Mouse (Mus musculus) heart, postnatal 0 days (tissue): ENCODE measurements around the gene Nav2.

ENCODE experiments used
- CTCF ChIP-seq: IDR thresholded peaks from 2 replicates; pipeline ENCODE4 v1.5.1; 2016; ENCODE audit warnings: antibody characterized with exemption, control low read depth, low read depth
- EP300 ChIP-seq: IDR thresholded peaks from 2 replicates; pipeline ENCODE4 v1.6.1; 2016; ENCODE audit warnings: antibody characterized with exemption, low read depth

DNA sequence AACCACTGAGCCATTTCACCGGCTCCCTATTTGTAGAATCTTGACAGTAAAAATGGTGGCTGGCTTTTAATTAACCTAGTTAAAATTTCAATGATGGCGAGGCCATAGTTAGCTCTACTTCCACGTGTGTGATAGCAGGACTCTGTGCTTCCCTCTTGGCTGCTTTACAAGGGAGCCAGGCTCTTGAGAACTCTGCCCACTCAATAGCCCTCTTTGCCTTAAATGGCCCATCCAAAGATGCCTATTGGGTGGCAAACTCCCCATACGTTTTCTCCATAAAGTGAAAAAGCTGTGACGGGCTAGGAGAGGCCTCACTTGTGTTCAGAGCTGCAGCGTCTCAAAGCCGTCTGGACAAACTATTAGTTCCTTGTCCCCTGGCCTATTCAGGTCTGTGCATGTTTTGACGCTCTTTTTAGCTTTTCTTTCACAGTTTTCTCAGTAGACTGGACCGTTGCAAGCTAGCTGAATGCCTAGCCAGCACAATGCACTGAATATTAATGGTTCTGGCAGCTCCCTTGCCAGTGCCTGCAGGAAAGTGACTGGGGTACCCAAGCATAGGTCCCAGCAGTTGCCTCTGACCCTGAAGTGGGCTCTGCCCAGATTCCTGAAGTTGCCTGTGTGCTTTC is 453.1 kb downstream of the Nav2 start:
- TF ChIP-seq CTCF, result no peak
- TF ChIP-seq EP300, result no peak
